Mouse (Mus musculus): ENCODE results near the gene Six3. TPM values are rescaled to one million over a fixed set of nuclear protein-coding genes. Genes with fewer than 3 reads are reported as not detected.

Six3 gene
- total RNA-seq, 2 experiments from 2014 or later: 0.25 TPM; not detected in 1

Other genes with a start within 250 kb of the Six3 start
- gene Six2, start 74.7 kb downstream of the Six3 start, total RNA-seq (2021): under 1 TPM in 1 of 2 experiments, not detected in 1; 0.20 TPM